In genomic region chr5:66101577-66101976, GRCm38 (mm10) we compare ENCODE assay signal across 12 mouse cellular contexts.
DNase-seq lines count a peak whose midpoint lies in the region; ATAC-seq and TF ChIP-seq lines count a peak whose summit lies in the region.
"Had no signal": no experiment of that assay in that cellular context is flagged by ENCODE, and none has a peak within 500 bp of the region (broad histone marks: within the 10 kb centered on the region; RNA-seq: fewer than 3 reads in every experiment).

No protein-coding gene starts in this region.

- no peaks in the 10 kb centered on the region for H3K9me3 ChIP-seq in liver, embryonic 14.5 days (ENCODE audit: control insufficient read depth, low read length)
- H3K9me3 ChIP-seq: forebrain, embryonic 12.5 days; hindbrain, embryonic 13.5 days; limb, embryonic 12.5 days had no signal

- no peak overlapping the region for H3K4me2 ChIP-seq in liver, embryonic 14.5 days (ENCODE audit: low read depth)
- H3K4me2 ChIP-seq: forebrain, embryonic 12.5 days; hindbrain, embryonic 13.5 days; limb, embryonic 12.5 days had no signal

- H3K9ac ChIP-seq in liver, embryonic 14.5 days (replicated peaks): no peak overlapping the region
- H3K9ac ChIP-seq: forebrain, embryonic 12.5 days; hindbrain, embryonic 13.5 days; limb, embryonic 12.5 days had no signal

- TF ChIP-seq POLR2A in cortical plate, adult 2 months (IDR thresholded peaks at IDR 0.05; ENCODE audit: extremely low read depth, insufficient read depth, low read length): no peak

- 45% methylated on average over 3 of the region's 3 CpGs for WGBS in liver, embryonic 14.5 days (ENCODE audit: insufficient replicate concordance)

- H3K27ac ChIP-seq in liver, embryonic 14.5 days: no peak overlapping the region
- H3K27ac ChIP-seq in cortical plate, adult 2 months (ENCODE audit: insufficient read depth, low read length): no peak overlapping the region
- H3K27ac ChIP-seq: forebrain, embryonic 12.5 days; hindbrain, embryonic 13.5 days; limb, embryonic 12.5 days had no signal

- TF ChIP-seq EP300 in liver, embryonic 14.5 days (IDR thresholded peaks at IDR 0.05; ENCODE audit: low read depth): no peak

- H3K36me3 ChIP-seq in liver, embryonic 14.5 days (replicated peaks; ENCODE audit: control insufficient read depth, insufficient read depth, low read depth): no peaks in the 10 kb centered on the region
- H3K36me3 ChIP-seq: forebrain, embryonic 12.5 days; hindbrain, embryonic 13.5 days; limb, embryonic 12.5 days had no signal

- no peak overlapping the region for H3K4me3 ChIP-seq in liver, embryonic 14.5 days (ENCODE audit: insufficient read depth in 1 of 2, low read depth in 2 of 2, low read length in 2 of 2)
- no peak overlapping the region for H3K4me3 ChIP-seq in cortical plate, adult 2 months (ENCODE audit: insufficient read depth, low read length)
- H3K4me3 ChIP-seq: forebrain, embryonic 12.5 days; hindbrain, embryonic 13.5 days; limb, embryonic 12.5 days; myocyte had no signal

- H3K4me1 ChIP-seq in liver, embryonic 14.5 days (replicated peaks; ENCODE audit: control insufficient read depth in 2 of 2, insufficient read depth in 2 of 2, low read length in 1 of 2): peaks cover 0 to 6% of the 10 kb centered on the region in 2 experiments; a peak in 2 of 4 replicates
- no peaks in the 10 kb centered on the region for H3K4me1 ChIP-seq in cortical plate, adult 2 months (ENCODE audit: control insufficient read depth, insufficient read depth, low read length)
- H3K4me1 ChIP-seq: forebrain, embryonic 12.5 days had no signal

- peak; percentile 26 for DNase-seq in CD4-positive, CD25-positive, alpha-beta regulatory T cell, adult 2 months (ENCODE audit: low read depth, low spot score)
- DNase-seq in liver, embryonic 14.5 days (ENCODE audit: low read depth in 3 of 3, low spot score in 3 of 3): no peak
- no peak for DNase-seq in liver
- no peak for DNase-seq in gastrocnemius, postnatal 36 days
- DNase-seq in cerebellum, adult 18-20 months: no peak

- ATAC-seq in CD4-positive, CD25-positive, alpha-beta regulatory T cell, adult 4 months: no peak
- no peak for ATAC-seq in liver, embryonic 14.5 days (ENCODE audit: insufficient read depth)
- ATAC-seq in neutrophil, adult 5-6 weeks (ENCODE audit: extremely low read depth, insufficient number of reproducible peaks, low FRiP score, poor library complexity, severe bottlenecking): peak; percentile 22; the same call in 1 of the 2 replicates

- H3K27me3 ChIP-seq in liver, embryonic 14.5 days (ENCODE audit: control insufficient read depth, insufficient read depth, low read length): no peaks in the 10 kb centered on the region
- H3K27me3 ChIP-seq: forebrain, embryonic 12.5 days; hindbrain, embryonic 13.5 days; limb, embryonic 12.5 days had no signal

- peak; percentile 53 for TF ChIP-seq CTCF in liver, embryonic 14.5 days (IDR thresholded peaks at IDR 0.05; ENCODE audit: low read depth)
- 0 out of 2 replicates have a peak, but pooled peaks have one; percentile 22 for TF ChIP-seq CTCF in cortical plate, adult 2 months (IDR thresholded peaks at IDR 0.05; ENCODE audit: extremely low read depth, insufficient read depth, low read length)

- intact Hi-C loops in gastrocnemius, postnatal 36 days (cut with DNase I): no loop called here
